Comparison of ENCODE assay signal across 16 mouse cellular contexts in genomic region chr8:101779966-101780365, GRCm38 (mm10).
A peak's percentile ranks its signal among the peaks of the same experiment; 100 is the strongest.
DNase-seq lines count a peak whose midpoint lies in the region; ATAC-seq and TF ChIP-seq lines count a peak whose summit lies in the region.
"Had no signal": no experiment of that assay in that cellular context is flagged by ENCODE, and none has a peak within 500 bp of the region (broad histone marks: within the 10 kb centered on the region; RNA-seq: fewer than 3 reads in every experiment).

No protein-coding gene starts in this region.

- H3K9me3 ChIP-seq in hindbrain, postnatal 0 days (ENCODE audit: low read length) = no peaks in the 10 kb centered on the region
- H3K9me3 ChIP-seq in stomach, postnatal 0 days (ENCODE audit: control insufficient read depth, low read length) = no peaks in the 10 kb centered on the region
- H3K9me3 ChIP-seq: lung, embryonic 15.5 days had no signal

- H3K27me3 ChIP-seq in hindbrain, postnatal 0 days (ENCODE audit: insufficient read depth, low read length) = no peaks in the 10 kb centered on the region
- H3K27me3 ChIP-seq in stomach, postnatal 0 days (ENCODE audit: control insufficient read depth, insufficient read depth, low read length) = no peaks in the 10 kb centered on the region
- H3K27me3 ChIP-seq: lung, embryonic 15.5 days had no signal

- no peaks in the 10 kb centered on the region for H3K36me3 ChIP-seq in hindbrain, postnatal 0 days (ENCODE audit: insufficient read depth, low read length)
- no peaks in the 10 kb centered on the region for H3K36me3 ChIP-seq in stomach, postnatal 0 days (ENCODE audit: control insufficient read depth, insufficient read depth, low read length)
- H3K36me3 ChIP-seq: G1E; lung, embryonic 15.5 days had no signal

- H3K4me3 ChIP-seq in layer of hippocampus, adult 2 months = no peak overlapping the region
- H3K4me3 ChIP-seq in cortical plate, adult 2 months (ENCODE audit: insufficient read depth, low read length) = no peak overlapping the region
- no peak overlapping the region for H3K4me3 ChIP-seq in hindbrain, postnatal 0 days (ENCODE audit: low read length)
- H3K4me3 ChIP-seq in stomach, postnatal 0 days (ENCODE audit: low read depth, low read length) = no peak overlapping the region
- H3K4me3 ChIP-seq: lung, embryonic 15.5 days had no signal

- no peak for TF ChIP-seq POLR2A in cortical plate, adult 2 months (IDR thresholded peaks at IDR 0.05; ENCODE audit: extremely low read depth, insufficient read depth, low read length)

- no peak for TF ChIP-seq CTCF in layer of hippocampus, adult 2 months (conservative IDR thresholded peaks at IDR 0.05)
- no peak for TF ChIP-seq CTCF in cortical plate, adult 2 months (IDR thresholded peaks at IDR 0.05; ENCODE audit: extremely low read depth, insufficient read depth, low read length)
- TF ChIP-seq CTCF in hindbrain, postnatal 0 days (IDR thresholded peaks at IDR 0.05; ENCODE audit: low read depth) = no peak
- TF ChIP-seq CTCF in stomach, postnatal 0 days (IDR thresholded peaks at IDR 0.05; ENCODE audit: low read depth) = no peak

- peak; percentile 68 for ATAC-seq in hindbrain, postnatal 0 days
- no peak for ATAC-seq in stomach, postnatal 0 days (ENCODE audit: low FRiP score, low TSS enrichment)
- ATAC-seq: inflammation-experienced regulatory T-cells, adult 6 months had no signal

- H3K4me1 ChIP-seq in cortical plate, adult 2 months (ENCODE audit: control insufficient read depth, insufficient read depth, low read length) = no peaks in the 10 kb centered on the region; the same call in 1 of the 2 replicates
- H3K4me1 ChIP-seq in hindbrain, postnatal 0 days (ENCODE audit: insufficient read depth, low read length) = no peaks in the 10 kb centered on the region
- no peaks in the 10 kb centered on the region for H3K4me1 ChIP-seq in stomach, postnatal 0 days (replicated peaks; ENCODE audit: control insufficient read depth, insufficient read depth)
- H3K4me1 ChIP-seq: lung, embryonic 15.5 days had no signal

- DNase-seq in layer of hippocampus, adult 2 months (ENCODE audit: low spot score in 2 of 2) = no peak
- DNase-seq in layer of hippocampus, adult 11-12 months (ENCODE audit: low spot score) = no peak
- DNase-seq in brain, adult 2 months (ENCODE audit: low read depth, low spot score) = peak; percentile 43
- DNase-seq in hindbrain, postnatal 0 days (ENCODE audit: low spot score) = peak; percentile 60
- no peak for DNase-seq in spleen, postnatal 14 days (ENCODE audit: low spot score in 2 of 2)
- no peak for DNase-seq in stomach, postnatal 0 days (ENCODE audit: low spot score)
- DNase-seq: adrenal gland, adult 8-10 months; cerebellum, adult 8-10 months; heart, postnatal 10 days; kidney, adult 9 months; right cerebral cortex, postnatal 25 days; thymus, adult 18-20 months had no signal

- no peak for TF ChIP-seq EP300 in stomach, postnatal 0 days (optimal IDR thresholded peaks at IDR 0.05)

- no peak overlapping the region for H3K4me2 ChIP-seq in hindbrain, postnatal 0 days (ENCODE audit: low read depth, low read length)
- H3K4me2 ChIP-seq in stomach, postnatal 0 days (replicated peaks; ENCODE audit: low read depth) = no peak overlapping the region
- H3K4me2 ChIP-seq: lung, embryonic 15.5 days had no signal

- H3K9ac ChIP-seq in hindbrain, postnatal 0 days (replicated peaks; ENCODE audit: low read length) = no peak overlapping the region
- no peak overlapping the region for H3K9ac ChIP-seq in stomach, postnatal 0 days (ENCODE audit: low read length)
- H3K9ac ChIP-seq: lung, embryonic 15.5 days had no signal

- H3K27ac ChIP-seq in layer of hippocampus, adult 2 months = peak overlapping the region; percentile 81
- H3K27ac ChIP-seq in cortical plate, adult 2 months (ENCODE audit: insufficient read depth, low read length) = peak overlapping the region; percentile 18; the same call in 1 of the 2 replicates
- no peak overlapping the region for H3K27ac ChIP-seq in hindbrain, postnatal 0 days
- H3K27ac ChIP-seq in stomach, postnatal 0 days (replicated peaks) = no peak overlapping the region
- H3K27ac ChIP-seq: lung, embryonic 15.5 days had no signal

Comparison
In these comparisons a context has a peak if more than half of its experiments do, and no peak if none do; other contexts are left out.
1. DNase-seq: peak in brain, adult 2 months (single experiment) and hindbrain, postnatal 0 days (single experiment); none in layer of hippocampus, adult 2 months (0 of 2), layer of hippocampus, adult 11-12 months (single experiment), spleen, postnatal 14 days (0 of 2) and stomach, postnatal 0 days (single experiment).
2. H3K27ac ChIP-seq: peak in layer of hippocampus, adult 2 months (single experiment) and cortical plate, adult 2 months (single experiment); none in hindbrain, postnatal 0 days (single experiment) and stomach, postnatal 0 days (single experiment).